Mouse (Mus musculus) cerebellum, adult 18-20 months (tissue): Measurements from ENCODE around the gene Gm8005.
"Not testable (repeated sequence)": the region's sequence is repeated elsewhere in the genome, so short reads cannot be mapped to it uniquely, and the experiment has no call there.

Experiments used
- DNase-seq, 2 experiments: peaks; one replicate each; pipeline ENCODE4 v3.0.0; 2021

Gm8005 gene

DNA sequence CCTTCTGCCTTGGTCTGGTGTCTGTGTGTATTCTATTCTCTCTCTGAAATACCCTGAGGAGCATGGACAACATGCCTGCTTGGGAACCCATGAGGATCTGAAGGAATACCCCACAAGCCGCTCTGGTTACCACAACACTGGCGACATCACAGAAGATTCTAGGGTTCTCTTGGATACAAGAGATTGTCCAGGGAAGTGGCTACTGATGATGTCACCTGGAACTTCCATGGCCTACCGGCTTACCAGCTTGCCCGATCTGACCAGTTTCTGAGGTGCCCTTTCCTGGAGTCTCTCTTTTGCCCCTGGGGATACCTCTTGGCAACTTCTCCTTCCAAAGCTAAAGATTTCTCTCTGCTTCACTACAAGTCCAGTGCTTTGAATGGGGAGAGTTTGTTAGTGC lies at the start of gene Gm8005:
Gene Gm8005 (minus strand): TSS at position 101 of the 400 bp plus-strand sequence.
- DNase-seq, result not testable (repeated sequence)

DNA sequence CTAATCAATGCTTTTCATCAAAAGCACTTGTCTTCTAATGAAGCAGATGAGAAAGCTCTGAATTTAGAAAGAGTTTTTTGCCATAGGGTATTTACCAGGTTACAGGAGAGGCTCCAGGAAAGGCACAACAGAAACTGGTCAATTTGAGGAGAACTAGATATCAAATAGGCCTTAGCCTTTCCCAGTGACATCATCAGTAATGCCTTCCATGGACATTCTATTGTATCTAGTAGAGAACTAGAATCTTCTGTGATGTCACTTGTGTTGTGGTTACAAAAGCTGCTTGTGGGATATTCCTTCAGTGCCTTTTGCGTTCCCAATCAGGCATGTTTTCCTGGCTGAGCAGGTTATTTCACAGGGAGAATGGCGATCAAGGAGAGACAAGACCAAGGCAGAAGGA lies 24.1 kb upstream of the Gm8005 start, which contains the start of gene Gm8011:
Gene Gm8011 (plus strand): TSS at position 301 of the 400 bp plus-strand sequence.
- DNase-seq, result not testable (repeated sequence)
